Mouse (Mus musculus): ENCODE results near the gene Itga9. TPM values are rescaled to one million over a fixed set of nuclear protein-coding genes. Genes with fewer than 3 reads are reported as not detected.
A peak's percentile ranks its signal among the peaks of the same experiment; 100 is the strongest.

Itga9 gene
- polyA plus RNA-seq, 1 experiment from 2014 or later: 27.9 TPM

- ChIA-PET CTCF (interaction anchor here (0.8 to 1.3 kb wide), 2 partner anchors 17 to 131 kb away, joined by 3 to 4 read pairs; no protein-coding TSS in a partner anchor), POLR2A (no interaction called here)
- no peak for TF ChIP-seq CTCF (IDR thresholded peaks at IDR 0.05)
- ATAC-seq: no peak
- DNase-seq (ENCODE audit: low read depth, low spot score): no peak
- in situ Hi-C loops (cut with MboI; ENCODE audit: low pct_unique_long_range_greater_than_20kb): no loop called here
- H3K27me3 ChIP-seq: no peaks in the 10 kb centered on the region
Observed at GRCm38 (mm10) chr9:118738311-118738710, 131.8 kb downstream of the Itga9 start.

DNA sequence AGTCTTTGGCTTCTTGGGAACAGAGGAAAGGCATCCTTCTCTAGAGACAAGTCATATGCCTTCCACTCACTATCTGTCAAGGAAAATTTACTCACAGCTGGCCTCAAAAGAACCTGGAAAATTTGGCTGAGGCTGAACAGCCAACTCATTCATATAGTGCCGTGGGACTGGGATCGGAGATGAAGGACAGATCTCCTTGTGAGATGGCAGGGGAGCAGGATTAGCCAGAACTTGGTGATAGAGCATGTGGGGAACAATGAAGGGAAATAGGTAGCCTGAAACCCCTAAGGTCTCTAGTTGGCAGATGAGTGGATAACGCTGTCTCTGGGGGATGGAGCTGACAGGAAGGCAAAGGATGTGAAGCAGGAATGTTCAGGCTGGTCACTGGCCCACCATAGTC lies 132.6 kb downstream of the Itga9 start:
- no peak for TF ChIP-seq CTCF (IDR thresholded peaks at IDR 0.05)
- POLR2A ChIA-PET: no interaction called here
- ATAC-seq: no peak
- no peak for DNase-seq (ENCODE audit: low read depth, low spot score)
- CTCF ChIA-PET: interaction anchor here (0.8 to 1.3 kb wide), 2 partner anchors 13 to 16 kb away, joined by 3 to 4 read pairs; no protein-coding TSS in a partner anchor
- in situ Hi-C loops (cut with MboI; ENCODE audit: low pct_unique_long_range_greater_than_20kb): no loop called here
- H3K27me3 ChIP-seq: no peaks in the 10 kb centered on the region

DNA sequence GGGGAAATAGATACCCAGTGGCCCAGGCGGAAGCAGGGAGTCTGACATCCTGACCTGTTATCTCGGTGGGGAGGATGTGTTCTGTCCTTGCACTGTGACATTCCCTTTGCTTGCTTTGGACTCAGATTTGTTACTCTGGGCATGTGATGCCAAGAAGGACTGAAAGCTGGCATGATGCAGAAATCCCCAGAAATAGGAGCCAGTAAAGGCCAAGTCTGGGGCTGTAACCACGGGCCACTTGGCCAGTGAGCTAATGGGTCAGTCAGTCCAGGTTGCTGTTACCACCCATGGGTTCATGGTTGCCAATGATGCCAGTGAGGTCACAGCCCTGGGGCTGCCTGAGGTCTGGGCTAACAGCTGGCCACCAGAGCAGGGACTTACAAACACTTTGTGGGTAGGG lies 133.2 kb downstream of the Itga9 start:
- POLR2A ChIA-PET: no interaction called here
- H3K27me3 ChIP-seq: no peaks in the 10 kb centered on the region
- DNase-seq (ENCODE audit: low read depth, low spot score) (no peak), ATAC-seq (no peak)
- in situ Hi-C loops (cut with MboI; ENCODE audit: low pct_unique_long_range_greater_than_20kb): no loop called here
- CTCF ChIA-PET: interaction anchor here (1.3 kb wide), 1 partner anchor 14 kb away, joined by 4 read pairs; no protein-coding TSS in a partner anchor
- TF ChIP-seq CTCF (IDR thresholded peaks at IDR 0.05): no peak

DNA sequence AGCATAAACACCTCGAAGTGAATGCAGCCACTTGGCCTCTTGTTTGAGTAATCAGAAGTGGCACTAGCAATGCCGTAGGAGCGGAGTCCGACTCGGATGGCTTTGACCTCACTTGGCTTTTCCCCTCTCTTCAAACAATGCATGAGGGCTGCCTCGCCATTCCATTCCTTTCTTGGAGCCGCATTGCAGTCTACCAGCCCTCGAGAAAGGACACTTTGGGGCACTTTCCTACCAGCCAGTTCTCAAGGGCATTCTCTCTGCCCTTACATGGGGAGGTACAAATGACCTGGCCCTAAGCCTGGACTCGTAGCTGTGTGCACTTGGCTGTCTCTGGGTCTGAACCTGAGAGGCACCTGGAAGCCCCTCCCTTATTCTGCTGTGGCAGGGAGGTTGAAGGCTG lies 134.8 kb downstream of the Itga9 start:
- TF ChIP-seq CTCF (IDR thresholded peaks at IDR 0.05): no peak
- no peaks in the 10 kb centered on the region for H3K27me3 ChIP-seq
- no peak for DNase-seq (ENCODE audit: low read depth, low spot score)
- CTCF ChIA-PET: interaction anchor here (1.2 to 1.4 kb wide), 2 partner anchors 10 to 13 kb away, joined by 3 read pairs; no protein-coding TSS in a partner anchor
- POLR2A ChIA-PET: no interaction called here
- in situ Hi-C loops (cut with MboI; ENCODE audit: low pct_unique_long_range_greater_than_20kb): no loop called here
- ATAC-seq: no peak

DNA sequence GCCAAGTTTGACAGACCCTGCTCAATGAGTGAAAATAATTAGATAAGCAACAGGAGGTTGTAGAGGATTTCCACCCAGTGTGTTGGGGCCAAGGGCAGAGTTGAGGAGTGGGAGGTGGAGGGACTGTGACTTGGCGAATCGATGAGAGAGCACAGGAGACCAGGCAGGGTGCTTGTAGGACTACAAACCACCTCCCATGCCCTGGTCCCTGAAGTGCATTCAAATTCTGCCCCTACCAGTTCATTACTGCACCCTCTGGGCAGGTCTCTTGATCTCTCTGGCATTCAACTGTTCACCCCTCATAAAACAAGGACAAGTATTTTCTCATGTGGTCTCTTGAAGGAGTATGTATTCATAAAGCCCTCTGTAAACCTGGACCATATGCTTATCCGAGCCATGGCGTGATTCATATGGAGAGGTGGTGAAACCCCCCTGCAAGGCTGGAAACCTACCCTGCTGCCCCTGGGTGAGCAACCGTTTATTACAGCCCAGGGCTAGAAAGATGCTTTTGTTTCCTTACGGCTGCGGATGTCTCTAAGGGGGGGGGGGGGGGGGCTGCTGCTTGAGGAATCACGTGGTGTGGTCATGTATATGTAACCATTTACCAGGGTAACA lies 143.0 kb downstream of the Itga9 start:
- POLR2A ChIA-PET: no interaction called here
- CTCF ChIA-PET: no interaction called here
- no peaks in the 10 kb centered on the region for H3K27me3 ChIP-seq
- no peak for TF ChIP-seq CTCF (IDR thresholded peaks at IDR 0.05)
- DNase-seq (ENCODE audit: low read depth, low spot score) (peak; percentile 38), ATAC-seq (no peak)
- in situ Hi-C loops (cut with MboI; ENCODE audit: low pct_unique_long_range_greater_than_20kb): no loop called here

GRCm38 (mm10) chr9:118750828-118751227 lies 144.3 kb downstream of the Itga9 start:
- POLR2A ChIA-PET: interaction anchor here (0.7 kb wide), 1 partner anchor 1566 kb away, joined by 5 read pairs; no protein-coding TSS in a partner anchor
- in situ Hi-C loops (cut with MboI; ENCODE audit: low pct_unique_long_range_greater_than_20kb): no loop called here
- DNase-seq (ENCODE audit: low read depth, low spot score) (peak; percentile 63), ATAC-seq (peak; percentile 61)
- no peaks in the 10 kb centered on the region for H3K27me3 ChIP-seq
- no peak for TF ChIP-seq CTCF (IDR thresholded peaks at IDR 0.05)
- CTCF ChIA-PET: interaction anchor here (0.9 kb wide), 1 partner anchor 9 kb away, joined by 3 read pairs; no protein-coding TSS in a partner anchor

- ATAC-seq (no peak), DNase-seq (ENCODE audit: low read depth, low spot score) (no peak)
- H3K27me3 ChIP-seq: no peaks in the 10 kb centered on the region
- in situ Hi-C loops (cut with MboI; ENCODE audit: low pct_unique_long_range_greater_than_20kb): no loop called here
- ChIA-PET POLR2A (interaction anchor here (1.6 kb wide), 1 partner anchor 10 kb away, joined by 8 read pairs; no protein-coding TSS in a partner anchor), CTCF (no interaction called here)
- no peak for TF ChIP-seq CTCF (IDR thresholded peaks at IDR 0.05)
Observed at GRCm38 (mm10) chr9:118752376-118752775, 145.9 kb downstream of the Itga9 start.

DNA sequence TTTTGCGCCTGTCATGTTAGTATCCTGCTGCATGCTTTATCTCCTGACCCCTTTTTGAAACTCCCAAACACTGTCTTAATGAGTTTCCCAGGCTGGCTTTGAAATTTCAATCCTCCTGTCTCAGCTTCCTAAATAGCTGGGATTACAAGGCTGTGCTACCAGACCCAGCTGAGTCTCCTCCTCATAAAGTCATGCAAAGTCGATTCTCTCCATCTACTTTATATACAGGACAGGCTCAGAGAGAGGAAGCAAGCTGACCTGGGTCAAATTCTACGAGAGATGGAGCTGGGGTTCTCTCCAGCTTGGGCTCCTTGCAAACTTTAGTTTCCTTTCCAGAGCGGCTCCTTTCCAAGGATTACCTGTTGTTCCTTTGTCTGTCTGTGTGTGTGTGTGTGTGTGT lies 153.0 kb downstream of the Itga9 start:
- no peak for ATAC-seq
- H3K27me3 ChIP-seq: no peaks in the 10 kb centered on the region
- POLR2A ChIA-PET: no interaction called here
- in situ Hi-C loops (cut with MboI; ENCODE audit: low pct_unique_long_range_greater_than_20kb): no loop called here
- no peak for TF ChIP-seq CTCF (IDR thresholded peaks at IDR 0.05)
- CTCF ChIA-PET: interaction anchor here (2.2 kb wide), 1 partner anchor 42 kb away, joined by 5 read pairs; no protein-coding TSS in a partner anchor
- no peak for DNase-seq (ENCODE audit: low read depth, low spot score)

DNA sequence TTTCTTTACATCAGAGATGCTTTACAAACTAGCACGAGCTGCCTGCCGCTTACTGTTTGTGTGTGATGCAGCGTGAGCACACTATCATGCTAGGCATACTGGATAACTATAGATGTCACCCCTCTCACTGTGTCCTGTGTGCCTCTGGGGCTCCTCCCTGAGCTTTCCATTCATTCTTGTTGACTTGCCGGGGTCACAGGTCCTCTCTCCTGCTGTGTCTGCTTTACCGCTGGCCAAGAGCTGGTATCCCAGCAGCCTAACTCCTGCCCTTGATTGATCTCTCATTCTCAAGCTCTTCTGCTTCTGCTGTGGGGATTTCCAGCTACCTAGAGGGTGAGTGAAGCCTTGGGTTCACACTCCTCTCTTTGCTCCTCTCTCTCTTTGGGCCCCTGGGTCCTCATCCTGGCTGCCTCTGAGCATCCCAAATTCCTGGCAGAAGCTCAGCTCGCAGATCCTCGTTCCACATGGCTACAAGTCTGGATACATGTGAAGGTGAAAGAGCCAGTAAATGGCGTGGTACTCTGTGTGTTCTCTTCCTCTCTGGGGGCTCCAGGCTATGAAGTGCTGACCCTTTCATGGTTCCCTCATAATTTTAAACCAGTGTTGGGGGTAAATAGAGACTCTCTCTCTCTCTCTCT lies 155.6 kb downstream of the Itga9 start:
- no peak for TF ChIP-seq CTCF (IDR thresholded peaks at IDR 0.05)
- no peaks in the 10 kb centered on the region for H3K27me3 ChIP-seq
- in situ Hi-C loops (cut with MboI; ENCODE audit: low pct_unique_long_range_greater_than_20kb): no loop called here
- ChIA-PET POLR2A (interaction anchor here (0.7 to 1.7 kb wide), 2 partner anchors 9 to 24 kb away, joined by 3 to 8 read pairs; no protein-coding TSS in a partner anchor), CTCF (no interaction called here)
- no peak for DNase-seq (ENCODE audit: low read depth, low spot score)
- ATAC-seq: no peak

DNA sequence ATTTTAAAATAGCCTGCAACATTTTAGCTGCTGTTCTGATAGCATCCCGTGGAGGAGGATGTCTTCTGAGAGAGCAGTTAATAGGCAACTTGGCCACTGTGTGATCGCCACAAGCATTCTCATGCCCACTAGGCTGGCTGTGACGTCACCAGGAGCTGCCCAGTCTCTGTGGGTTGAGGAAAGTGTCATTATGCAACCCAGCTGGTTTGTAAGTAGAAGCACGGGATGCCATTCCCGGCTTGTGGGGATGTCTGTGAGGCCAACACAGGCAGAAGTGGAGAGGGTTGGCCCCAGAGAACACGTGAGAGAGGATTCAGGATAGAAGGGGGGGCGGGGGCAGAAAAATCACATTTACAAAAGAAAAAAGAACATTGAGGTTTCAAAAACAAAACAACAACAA lies 156.3 kb downstream of the Itga9 start:
- ChIA-PET CTCF (no interaction called here), POLR2A (interaction anchor here (0.7 to 1.7 kb wide), 2 partner anchors 10 to 33 kb away, joined by 3 to 8 read pairs; no protein-coding TSS in a partner anchor)
- ATAC-seq (no peak), DNase-seq (ENCODE audit: low read depth, low spot score) (no peak)
- no peak for TF ChIP-seq CTCF (IDR thresholded peaks at IDR 0.05)
- in situ Hi-C loops (cut with MboI; ENCODE audit: low pct_unique_long_range_greater_than_20kb): no loop called here
- H3K27me3 ChIP-seq: no peaks in the 10 kb centered on the region

GRCm38 (mm10) chr9:118763203-118763602 lies 156.7 kb downstream of the Itga9 start:
- TF ChIP-seq CTCF (IDR thresholded peaks at IDR 0.05): no peak
- CTCF ChIA-PET: no interaction called here
- ATAC-seq: no peak
- in situ Hi-C loops (cut with MboI; ENCODE audit: low pct_unique_long_range_greater_than_20kb): no loop called here
- POLR2A ChIA-PET: interaction anchor here (0.6 to 1.7 kb wide), 3 partner anchors 11 to 144 kb away, joined by 3 to 8 read pairs (median 3); no protein-coding TSS in a partner anchor
- no peaks in the 10 kb centered on the region for H3K27me3 ChIP-seq
- no peak for DNase-seq (ENCODE audit: low read depth, low spot score)
